Mouse (Mus musculus) heart, adult 2 months (tissue): ENCODE measurements around the gene St7l.

ENCODE experiments used
- CTCF ChIP-seq: fragments of 200-600 bp; IDR thresholded peaks from 2 replicates; pipeline ENCODE4 v1.8.1; 2022; ENCODE audit warnings: antibody characterized with exemption, mild to moderate bottlenecking, moderate library complexity
- EP300 ChIP-seq: fragments of 200-500 bp; IDR thresholded peaks from 2 replicates; pipeline ENCODE4 v1.6.1; 2011; ENCODE audit warnings: low read depth, low read length, control low read depth; ENCODE audit not compliant: insufficient read depth
- POLR2A ChIP-seq: fragments of 200-500 bp; IDR thresholded peaks from 2 replicates; pipeline ENCODE4 v1.6.1; 2011; ENCODE audit warnings: mild to moderate bottlenecking, low read depth, low read length, control low read depth; ENCODE audit not compliant: insufficient read depth

GRCm38 (mm10) chr3:104965070-104965855 is 101.5 kb downstream of the St7l start:
- TF ChIP-seq CTCF = no peak
- no peak for TF ChIP-seq EP300
- TF ChIP-seq POLR2A = no peak
